Mouse (Mus musculus) limb, embryonic 10.5 days (tissue): Measurements from ENCODE around the gene Hivep1. TPM values are rescaled to one million over a fixed set of nuclear protein-coding genes. Genes with fewer than 3 reads are reported as not detected.

Experiments used
- DNase-seq: peaks from one replicate; pipeline ENCODE4 v3.0.0-alpha.2; 2017; ENCODE audit warnings: low spot score
- H3K27ac ChIP-seq: fragments of 300-500 bp; sonication (generic); 2 replicates; pipeline ENCODE4 v1.5.1; 2016; ENCODE audit warnings: mild to moderate bottlenecking
- H3K27me3 ChIP-seq: fragments of 300-500 bp; sonication (generic); 2 replicates; pipeline ENCODE4 v1.6.1; 2016; ENCODE audit warnings: low read depth, mild to moderate bottlenecking; ENCODE audit not compliant: poor library complexity, severe bottlenecking
- H3K36me3 ChIP-seq: fragments of 300-500 bp; sonication (generic); 2 replicates; pipeline ENCODE4 v1.6.1; 2016; ENCODE audit warnings: mild to moderate bottlenecking, moderate library complexity
- H3K4me1 ChIP-seq: fragments of 300-500 bp; sonication (generic); 2 replicates; pipeline ENCODE4 v1.6.1; 2016
- H3K4me3 ChIP-seq: fragments of 300-500 bp; sonication (generic); 2 replicates; pipeline ENCODE4 v1.5.1; 2016; ENCODE audit warnings: mild to moderate bottlenecking, moderate library complexity
- H3K9me3 ChIP-seq: fragments of 300-500 bp; sonication (generic); replicated peaks from 2 replicates; pipeline ENCODE4 v1.6.1; 2016; ENCODE audit warnings: mild to moderate bottlenecking
- WGBS: fragments of 180-500 bp; shearing (Covaris S2); methylation state at CpG from one replicate; pipeline ENCODE4 v1.1.7; 2016; 5-methylcytosine and 5-hydroxymethylcytosine counted together
- polyA plus RNA-seq: library from polyadenylated mRNA; unstranded; fragments of >200 nt; fragmentation: Nextera tagmentation; extraction: Ambion mirVana; gene quantifications from 2 replicates; pipeline ENCODE4 v1.2.1, GENCODE M21; 2016

Gene Hivep1
- polyA plus RNA-seq, 1 experiment from 2014 or later = 9.4 TPM

GRCm38 (mm10) chr13:42053656-42054055, 1.8 kb downstream of the Hivep1 start:
- peak overlapping the region; percentile 93 for H3K4me3 ChIP-seq
- H3K36me3 ChIP-seq = peaks cover 33% of the 10 kb centered on the region
- no peaks in the 10 kb centered on the region for H3K9me3 ChIP-seq
- H3K27me3 ChIP-seq = no peaks in the 10 kb centered on the region
- DNase-seq = no peak
- no peak overlapping the region for H3K27ac ChIP-seq
- WGBS = 34% methylated on average over 2 of the region's 2 CpGs
- peaks cover 21% of the 10 kb centered on the region for H3K4me1 ChIP-seq

GRCm38 (mm10) chr13:42054138-42054537, 2.3 kb downstream of the Hivep1 start:
- no peak overlapping the region for H3K27ac ChIP-seq
- no peaks in the 10 kb centered on the region for H3K27me3 ChIP-seq
- H3K36me3 ChIP-seq = peaks cover 36% of the 10 kb centered on the region
- no peaks in the 10 kb centered on the region for H3K9me3 ChIP-seq
- 89% methylated on average over 3 of the region's 3 CpGs for WGBS
- no peak for DNase-seq
- no peak overlapping the region for H3K4me3 ChIP-seq
- peaks cover 16% of the 10 kb centered on the region for H3K4me1 ChIP-seq

- Histone ChIP-seq H3K4me3 (no peak overlapping the region), H3K36me3 (peaks cover 60% of the 10 kb centered on the region), H3K27me3 (no peaks in the 10 kb centered on the region), H3K9me3 (no peaks in the 10 kb centered on the region), H3K27ac (no peak overlapping the region), H3K4me1 (peaks cover 11% of the 10 kb centered on the region)
- WGBS = 92% methylated on average over 2 of the region's 2 CpGs
- DNase-seq = no peak
Observed at GRCm38 (mm10) chr13:42056712-42057332, 5.0 kb downstream of the Hivep1 start.

GRCm38 (mm10) chr13:42060846-42061630, 9.2 kb downstream of the Hivep1 start:
- H3K4me1 ChIP-seq = peaks cover 6% of the 10 kb centered on the region; the same call in 1 of the 2 replicates
- H3K4me3 ChIP-seq = no peak overlapping the region
- no peak overlapping the region for H3K27ac ChIP-seq
- 95% methylated on average over 10 of the region's 10 CpGs for WGBS
- no peaks in the 10 kb centered on the region for H3K27me3 ChIP-seq
- H3K9me3 ChIP-seq = no peaks in the 10 kb centered on the region
- DNase-seq = no peak
- H3K36me3 ChIP-seq = peaks cover 73% of the 10 kb centered on the region

DNA sequence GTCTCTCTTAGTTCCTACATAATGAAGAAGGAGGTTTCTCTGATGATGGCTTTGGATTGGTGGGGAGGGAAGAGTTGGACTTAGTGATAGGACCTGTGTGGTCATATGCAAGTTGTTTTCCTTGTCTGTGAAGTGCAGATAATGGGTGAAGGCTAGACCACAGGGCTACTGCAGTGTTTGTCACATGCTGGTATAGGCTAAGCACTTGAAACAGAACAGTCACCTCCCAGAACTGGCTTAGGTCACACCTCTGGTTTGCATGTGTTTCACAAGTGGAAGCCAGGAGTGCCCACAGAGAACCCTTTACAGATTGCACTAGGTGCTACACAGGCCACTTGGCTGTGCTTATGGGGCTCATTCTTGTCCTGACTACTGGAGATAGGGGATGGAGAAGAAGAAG, 12.4 kb downstream of the Hivep1 start:
- Histone ChIP-seq H3K27ac (no peak overlapping the region), H3K4me1 (peaks cover 6% of the 10 kb centered on the region; the same call in 1 of the 2 replicates), H3K9me3 (no peaks in the 10 kb centered on the region), H3K36me3 (peaks cover 63% of the 10 kb centered on the region), H3K4me3 (no peak overlapping the region), H3K27me3 (no peaks in the 10 kb centered on the region)
- no peak for DNase-seq

DNA sequence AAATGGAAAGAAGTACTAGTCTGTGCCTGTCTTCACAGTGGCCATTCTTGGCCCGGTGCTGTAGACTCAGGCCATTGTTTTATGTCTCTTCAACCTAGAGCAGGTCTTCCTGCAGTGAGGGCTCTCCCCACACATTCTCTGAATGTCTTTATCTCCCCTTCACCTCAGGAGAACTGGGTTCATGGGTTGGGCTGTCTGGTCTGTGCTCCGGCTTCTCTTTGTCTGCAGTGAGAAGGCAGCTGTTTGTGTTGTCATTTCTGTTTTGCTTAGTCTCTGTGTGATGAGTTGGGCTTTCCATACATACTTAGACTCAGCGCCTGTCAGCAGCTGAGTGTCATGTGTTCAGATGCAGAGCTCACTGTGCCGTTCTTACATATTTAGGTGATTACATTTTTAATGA, 18.4 kb downstream of the Hivep1 start:
- no peaks in the 10 kb centered on the region for H3K9me3 ChIP-seq
- H3K4me1 ChIP-seq = no peaks in the 10 kb centered on the region
- no peaks in the 10 kb centered on the region for H3K27me3 ChIP-seq
- H3K4me3 ChIP-seq = no peak overlapping the region
- peaks cover 44% of the 10 kb centered on the region for H3K36me3 ChIP-seq
- no peak for DNase-seq
- no peak overlapping the region for H3K27ac ChIP-seq
- whole genome bisulfite sequencing = 88% methylated on average over 4 of the region's 4 CpGs

DNA sequence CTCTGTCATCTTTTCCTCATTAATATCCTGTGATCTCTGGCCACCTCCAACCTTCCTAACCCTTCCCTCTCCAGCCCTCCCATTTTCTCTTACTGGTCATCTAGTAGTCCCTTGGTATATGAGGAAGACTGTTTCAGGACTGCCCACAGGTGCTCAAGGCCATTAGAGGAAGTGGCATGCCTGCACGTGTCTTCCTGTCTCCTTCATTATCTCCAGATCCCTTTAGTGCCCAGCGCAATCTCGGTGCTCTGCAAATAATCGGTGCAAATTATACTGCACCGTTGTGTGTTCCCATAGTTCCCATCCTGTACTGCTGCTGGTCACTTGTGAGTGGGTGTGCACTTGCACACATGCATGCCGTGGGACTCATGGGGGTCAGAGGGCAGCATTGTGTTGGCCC, 19.2 kb downstream of the Hivep1 start:
- H3K27me3 ChIP-seq = no peaks in the 10 kb centered on the region
- no peaks in the 10 kb centered on the region for H3K4me1 ChIP-seq
- DNase-seq = no peak
- no peaks in the 10 kb centered on the region for H3K9me3 ChIP-seq
- H3K27ac ChIP-seq = no peak overlapping the region
- H3K4me3 ChIP-seq = no peak overlapping the region
- H3K36me3 ChIP-seq = peaks cover 40% of the 10 kb centered on the region
- 86% methylated on average over 6 of the region's 6 CpGs for WGBS

DNA sequence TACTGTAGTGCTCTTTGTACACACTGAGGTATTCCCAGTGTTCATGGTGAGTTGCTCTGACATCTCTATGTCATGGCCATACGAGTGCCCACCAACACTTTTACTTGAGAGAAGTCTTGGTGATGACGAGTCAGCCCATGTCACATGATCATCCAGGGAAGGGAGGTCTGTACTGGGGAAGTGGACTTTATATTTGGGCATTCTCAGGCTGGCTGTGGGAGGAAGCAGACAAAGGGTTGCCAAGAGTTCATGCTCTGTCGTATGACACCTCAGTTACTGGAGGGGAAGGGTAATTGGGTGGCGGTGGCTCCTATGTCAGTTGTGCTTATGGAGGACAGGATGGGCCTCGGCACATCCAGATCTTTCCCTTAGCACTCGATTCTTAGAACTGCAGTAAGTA, 21.5 kb downstream of the Hivep1 start:
- Histone ChIP-seq H3K27ac (no peak overlapping the region), H3K36me3 (peaks cover 44% of the 10 kb centered on the region), H3K4me3 (no peak overlapping the region), H3K9me3 (no peaks in the 10 kb centered on the region), H3K27me3 (no peaks in the 10 kb centered on the region), H3K4me1 (no peaks in the 10 kb centered on the region)
- 83% methylated on average over 6 of the region's 6 CpGs for WGBS
- DNase-seq = no peak

DNA sequence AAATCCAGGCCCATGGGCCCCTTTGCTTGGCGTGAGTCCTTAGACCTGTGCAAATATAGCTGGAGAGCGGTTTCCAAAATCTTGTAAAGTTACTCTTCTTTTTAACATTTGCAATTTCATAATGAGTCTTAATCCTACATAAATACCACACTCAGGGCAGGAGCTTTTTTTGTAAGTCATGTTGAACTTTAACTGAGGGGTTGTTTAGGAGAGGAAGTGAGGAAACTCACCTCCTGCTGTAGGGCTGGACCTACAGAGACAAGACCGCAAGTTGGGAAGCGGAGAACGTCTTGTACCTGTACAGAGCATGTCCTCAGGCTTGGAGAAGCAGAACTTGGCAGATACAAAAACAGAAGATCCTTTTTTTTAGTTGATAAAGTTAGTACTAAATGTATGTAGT, 23.7 kb downstream of the Hivep1 start:
- Histone ChIP-seq H3K36me3 (peaks cover 45% of the 10 kb centered on the region), H3K4me1 (peaks cover 2% of the 10 kb centered on the region; the same call in 1 of the 2 replicates), H3K9me3 (no peaks in the 10 kb centered on the region), H3K4me3 (no peak overlapping the region), H3K27me3 (no peaks in the 10 kb centered on the region), H3K27ac (no peak overlapping the region)
- 96% methylated on average over 5 of the region's 5 CpGs for WGBS
- DNase-seq = no peak

DNA sequence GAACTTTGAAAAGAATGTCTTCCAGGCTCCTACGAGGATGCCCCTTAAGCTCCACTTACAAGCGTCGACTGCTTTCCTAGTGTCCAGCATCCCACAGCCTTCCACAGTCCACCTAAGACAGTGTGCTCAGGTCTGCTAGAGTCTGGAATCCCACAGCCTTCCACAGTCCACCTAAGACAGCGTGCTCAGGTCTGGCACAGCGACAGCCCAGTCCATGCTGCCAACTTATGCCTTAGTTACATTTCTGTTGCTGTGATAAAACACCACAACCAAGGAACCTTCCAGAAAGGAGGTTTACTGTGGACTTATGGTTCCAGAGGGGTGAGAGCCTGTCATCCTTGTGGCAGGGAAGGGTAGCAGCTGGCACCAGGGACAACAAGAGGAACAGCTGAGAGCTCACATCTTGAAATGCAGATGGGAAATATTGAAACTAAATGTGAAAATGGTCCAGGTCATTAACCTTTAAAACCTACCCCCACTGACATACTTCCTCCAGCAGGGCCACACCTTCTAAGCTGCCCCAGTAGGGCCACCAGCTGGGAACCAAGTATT, 25.0 kb downstream of the Hivep1 start:
- H3K4me1 ChIP-seq = peaks cover 4% of the 10 kb centered on the region; the same call in 1 of the 2 replicates
- 95% methylated on average over 5 of the region's 5 CpGs for WGBS
- no peaks in the 10 kb centered on the region for H3K27me3 ChIP-seq
- DNase-seq = no peak
- H3K4me3 ChIP-seq = no peak overlapping the region
- no peak overlapping the region for H3K27ac ChIP-seq
- H3K36me3 ChIP-seq = peaks cover 48% of the 10 kb centered on the region
- H3K9me3 ChIP-seq = no peaks in the 10 kb centered on the region

DNA sequence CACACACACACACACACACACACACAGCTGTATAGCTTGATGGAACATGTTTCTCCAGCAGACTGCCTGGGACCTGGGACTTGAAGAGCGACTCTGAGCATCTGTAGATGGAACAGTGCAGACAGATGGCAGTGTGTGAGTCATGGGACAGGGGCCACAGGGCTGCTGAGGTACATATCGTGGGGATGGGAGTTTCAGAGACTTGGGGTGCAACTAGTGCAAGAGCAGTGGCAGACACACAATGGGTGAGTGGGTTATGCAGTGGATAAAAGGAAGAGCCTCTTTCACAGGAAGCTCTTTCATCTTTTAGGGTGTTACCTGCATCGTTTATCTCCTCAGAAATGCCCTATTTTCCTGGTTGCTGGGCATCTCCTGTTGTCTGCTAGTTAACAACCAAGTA, 25.8 kb downstream of the Hivep1 start:
- no peaks in the 10 kb centered on the region for H3K9me3 ChIP-seq
- WGBS = 86% methylated on average over 3 of the region's 3 CpGs
- H3K4me3 ChIP-seq = no peak overlapping the region
- DNase-seq = no peak
- peaks cover 52% of the 10 kb centered on the region for H3K36me3 ChIP-seq
- peaks cover 9% of the 10 kb centered on the region; the same call in 1 of the 2 replicates for H3K4me1 ChIP-seq
- no peaks in the 10 kb centered on the region for H3K27me3 ChIP-seq
- no peak overlapping the region for H3K27ac ChIP-seq

DNA sequence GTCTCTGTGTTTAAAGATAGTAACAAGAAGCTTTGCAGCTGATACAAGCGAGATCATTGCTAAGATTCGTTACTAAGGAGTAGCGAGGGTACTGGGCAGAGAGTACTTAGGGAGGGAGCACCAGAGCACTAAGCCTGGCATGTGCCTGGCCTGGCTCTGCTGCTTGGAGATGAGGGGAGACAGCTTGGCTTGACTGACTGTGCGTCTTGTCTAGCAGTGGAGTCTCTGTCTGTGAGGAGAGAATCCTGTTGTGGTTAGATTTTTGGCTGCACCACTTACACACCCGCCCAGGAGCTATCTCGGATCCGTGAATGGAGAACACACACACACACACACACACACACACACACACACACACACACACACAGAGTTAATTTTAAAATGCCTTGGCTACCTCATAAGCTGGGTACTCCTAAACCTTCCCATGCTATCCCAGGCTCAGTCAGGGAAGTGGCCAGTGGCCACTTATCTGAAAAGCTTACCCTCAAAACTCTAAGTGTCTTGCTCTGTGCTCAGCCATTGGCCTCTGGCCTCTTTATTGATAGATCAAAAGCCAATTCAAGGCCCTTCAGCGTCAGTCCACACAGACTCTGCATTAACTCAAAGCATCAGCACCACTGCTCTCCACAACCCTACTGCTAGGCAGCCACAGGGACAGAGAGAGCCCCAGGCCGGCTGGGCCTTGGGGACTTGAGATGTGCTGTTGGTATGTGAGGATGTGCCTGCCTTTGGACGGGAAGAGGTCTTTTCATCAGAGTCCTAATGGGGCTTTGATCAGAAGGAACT, 28.5 kb downstream of the Hivep1 start:
- WGBS = 65% methylated on average over 10 of the region's 10 CpGs
- peaks cover 11% of the 10 kb centered on the region; the same call in 1 of the 2 replicates for H3K4me1 ChIP-seq
- H3K4me3 ChIP-seq = no peak overlapping the region
- no peaks in the 10 kb centered on the region for H3K27me3 ChIP-seq
- DNase-seq = no peak
- no peaks in the 10 kb centered on the region for H3K9me3 ChIP-seq
- peaks cover 47% of the 10 kb centered on the region for H3K36me3 ChIP-seq
- no peak overlapping the region for H3K27ac ChIP-seq

- Histone ChIP-seq H3K27ac (no peak overlapping the region), H3K4me1 (peaks cover 30% of the 10 kb centered on the region), H3K4me3 (no peak overlapping the region), H3K36me3 (0 out of 2 replicates have a peak, but pooled peaks cover 4% of the 10 kb centered on the region), H3K9me3 (no peaks in the 10 kb centered on the region), H3K27me3 (no peaks in the 10 kb centered on the region)
- 84% methylated on average over 5 of the region's 5 CpGs for WGBS
- no peak for DNase-seq
Observed at GRCm38 (mm10) chr13:42088339-42088738, 36.5 kb downstream of the Hivep1 start.
